Mouse (Mus musculus) hindbrain, embryonic 11.5 days (tissue): Measurements from ENCODE around the gene Gm20388. TPM values are rescaled to one million over a fixed set of nuclear protein-coding genes. Genes with fewer than 3 reads are reported as not detected.

Experiments used
- ATAC-seq: fragments of 200-750 bp; cut with Nextera tagmentation; 2 replicates; pipeline ENCODE4 v1.8.0; 2017; ENCODE audit warnings: mild to moderate bottlenecking, moderate TSS enrichment, moderate library complexity; ENCODE audit not compliant: low FRiP score
- DNase-seq: peaks from one replicate; pipeline ENCODE4 v3.0.0-alpha.2; 2015; ENCODE audit warnings: low spot score
- H3K27ac ChIP-seq: fragments of 300-500 bp; sonication (generic); 2 replicates; pipeline ENCODE4 v1.5.1; 2014; ENCODE audit warnings: mild to moderate bottlenecking, low read depth, low read length
- H3K27me3 ChIP-seq: fragments of 300-500 bp; sonication (generic); 2 replicates; pipeline ENCODE4 v1.6.1; 2014; ENCODE audit warnings: mild to moderate bottlenecking, low read length, moderate library complexity, mixed read lengths; ENCODE audit not compliant: control insufficient read depth, insufficient read depth
- H3K36me3 ChIP-seq: fragments of 300-500 bp; sonication (generic); 2 replicates; pipeline ENCODE4 v1.6.1; 2014; ENCODE audit warnings: mild to moderate bottlenecking, low read length, moderate library complexity, mixed read lengths; ENCODE audit not compliant: control insufficient read depth, insufficient read depth
- H3K4me1 ChIP-seq: fragments of 300-500 bp; sonication (generic); replicated peaks from 2 replicates; pipeline ENCODE4 v1.6.1; 2014; ENCODE audit warnings: low read length, mixed read lengths; ENCODE audit not compliant: control insufficient read depth, insufficient read depth
- H3K4me2 ChIP-seq: fragments of 300-500 bp; sonication (generic); replicated peaks from 2 replicates; pipeline ENCODE4 v1.6.1; 2014; ENCODE audit warnings: mild to moderate bottlenecking, low read depth, low read length
- H3K4me3 ChIP-seq: fragments of 300-500 bp; sonication (generic); 2 replicates; pipeline ENCODE4 v1.5.1; 2014; ENCODE audit warnings: low read depth, low read length
- H3K9ac ChIP-seq: fragments of 300-500 bp; sonication (generic); 2 replicates; pipeline ENCODE4 v1.6.1; 2014; ENCODE audit warnings: low read depth, low read length
- H3K9me3 ChIP-seq: fragments of 300-500 bp; sonication (generic); 2 replicates; pipeline ENCODE4 v1.6.1; 2016; ENCODE audit warnings: low read length; ENCODE audit not compliant: control insufficient read depth
- WGBS: fragments of 180-500 bp; shearing (Covaris S2); extraction: QIAGEN DNeasy Blood & Tissue Kit; methylation state at CpG from one replicate; pipeline ENCODE4 v1.1.7; 2014; 5-methylcytosine and 5-hydroxymethylcytosine counted together
- polyA plus RNA-seq: library from polyadenylated mRNA; unstranded; fragments of >200 nt; fragmentation: Nextera tagmentation; extraction: Ambion mirVana; gene quantifications from 2 replicates; pipeline ENCODE4 v1.2.1, GENCODE M21; 2014

The Gm20388 gene
- polyA plus RNA-seq, 1 experiment from 2014 or later: 11.8 TPM

- Histone ChIP-seq H3K4me1 (peaks cover 55% of the 10 kb centered on the region), H3K9ac (peak overlapping the region; percentile 50), H3K4me2 (peak overlapping the region; percentile 40), H3K27ac (peak overlapping the region; percentile 96), H3K9me3 (no peaks in the 10 kb centered on the region), H3K27me3 (no peaks in the 10 kb centered on the region), H3K36me3 (no peaks in the 10 kb centered on the region), H3K4me3 (no peak overlapping the region)
- WGBS: 8% methylated on average over 25 of the region's 25 CpGs
- peak; percentile 58 for ATAC-seq
- peak; percentile 74 for DNase-seq
These were observed 638.8 kb downstream of the Gm20388 start for GRCm38 (mm10) chr8:120549321-120549921.

- H3K9ac ChIP-seq: peak overlapping the region; percentile 50
- no peaks in the 10 kb centered on the region for H3K27me3 ChIP-seq
- H3K9me3 ChIP-seq: no peaks in the 10 kb centered on the region
- peak overlapping the region; percentile 96 for H3K27ac ChIP-seq
- DNase-seq (peak; percentile 61), ATAC-seq (peak; percentile 75)
- no peaks in the 10 kb centered on the region for H3K36me3 ChIP-seq
- 17% methylated on average over 11 of the region's 11 CpGs for WGBS
- H3K4me3 ChIP-seq: no peak overlapping the region
- H3K4me2 ChIP-seq: peak overlapping the region; percentile 40
- peaks cover 55% of the 10 kb centered on the region for H3K4me1 ChIP-seq
These were observed 639.3 kb downstream of the Gm20388 start for GRCm38 (mm10) chr8:120549922-120550321.

- WGBS: 19% methylated on average over 12 of the region's 12 CpGs
- DNase-seq (no peak), ATAC-seq (0 out of 2 replicates have a peak, but pooled peaks have one; percentile 16)
These were observed 639.8 kb downstream of the Gm20388 start for GRCm38 (mm10) chr8:120550430-120550829.

GRCm38 (mm10) chr8:120550937-120551676 lies 640.5 kb downstream of the Gm20388 start:
- Histone ChIP-seq H3K9me3 (no peaks in the 10 kb centered on the region), H3K9ac (0 out of 2 replicates have a peak overlapping the region, but pooled peaks have one; percentile 8), H3K27ac (peak overlapping the region; percentile 96), H3K36me3 (no peaks in the 10 kb centered on the region), H3K4me1 (peaks cover 60% of the 10 kb centered on the region), H3K4me3 (no peak overlapping the region), H3K27me3 (no peaks in the 10 kb centered on the region), H3K4me2 (0 out of 2 replicates have a peak overlapping the region, but pooled peaks have one; percentile 40)
- ATAC-seq: no peak
- DNase-seq: no peak
- 79% methylated on average over 11 of the region's 11 CpGs for WGBS

More at GRCm38 (mm10) chr8:120550430-120550829, 639.8 kb downstream of the Gm20388 start:
- no peak overlapping the region for H3K4me3 ChIP-seq
- no peaks in the 10 kb centered on the region for H3K36me3 ChIP-seq
- 0 out of 2 replicates have a peak overlapping the region, but pooled peaks have one; percentile 40 for H3K4me2 ChIP-seq
- no peaks in the 10 kb centered on the region for H3K9me3 ChIP-seq
- peaks cover 59% of the 10 kb centered on the region for H3K4me1 ChIP-seq
- H3K27ac ChIP-seq: peak overlapping the region; percentile 96
- H3K9ac ChIP-seq: no peak overlapping the region; the same call in 1 of the 2 replicates
- no peaks in the 10 kb centered on the region for H3K27me3 ChIP-seq

- ATAC-seq (no peak), DNase-seq (no peak)
- Histone ChIP-seq H3K36me3 (no peaks in the 10 kb centered on the region), H3K4me2 (no peak overlapping the region), H3K27ac (peak overlapping the region; percentile 96; the same call in 1 of the 2 replicates), H3K9ac (no peak overlapping the region), H3K4me3 (no peak overlapping the region), H3K27me3 (no peaks in the 10 kb centered on the region), H3K9me3 (no peaks in the 10 kb centered on the region), H3K4me1 (peaks cover 65% of the 10 kb centered on the region)
- 83% methylated on average over 3 of the region's 3 CpGs for WGBS
These were observed 641.0 kb downstream of the Gm20388 start for GRCm38 (mm10) chr8:120551677-120551980.

- 81% methylated on average over 11 of the region's 11 CpGs for WGBS
- H3K27me3 ChIP-seq: no peaks in the 10 kb centered on the region
- H3K4me2 ChIP-seq: no peak overlapping the region
- peaks cover 66% of the 10 kb centered on the region for H3K4me1 ChIP-seq
- H3K9me3 ChIP-seq: no peaks in the 10 kb centered on the region
- DNase-seq (no peak), ATAC-seq (no peak)
- no peak overlapping the region for H3K27ac ChIP-seq
- H3K4me3 ChIP-seq: no peak overlapping the region
- no peaks in the 10 kb centered on the region for H3K36me3 ChIP-seq
- H3K9ac ChIP-seq: no peak overlapping the region
These were observed 641.9 kb downstream of the Gm20388 start for GRCm38 (mm10) chr8:120552509-120552908.

- H3K9ac ChIP-seq: no peak overlapping the region
- no peak for DNase-seq
These were observed 642.9 kb downstream of the Gm20388 start for GRCm38 (mm10) chr8:120553441-120554123.

GRCm38 (mm10) chr8:120554466-120555039 lies 643.9 kb downstream of the Gm20388 start:
- 91% methylated on average over 18 of the region's 18 CpGs for WGBS
- Histone ChIP-seq H3K9me3 (no peaks in the 10 kb centered on the region), H3K36me3 (no peaks in the 10 kb centered on the region), H3K4me1 (peaks cover 65% of the 10 kb centered on the region), H3K9ac (no peak overlapping the region), H3K4me3 (no peak overlapping the region), H3K27me3 (no peaks in the 10 kb centered on the region), H3K4me2 (no peak overlapping the region), H3K27ac (no peak overlapping the region)
- DNase-seq: no peak
- no peak for ATAC-seq

More at GRCm38 (mm10) chr8:120553441-120554123, 642.9 kb downstream of the Gm20388 start:
- no peak overlapping the region for H3K27ac ChIP-seq
- WGBS: 90% methylated on average over 23 of the region's 24 CpGs
- H3K36me3 ChIP-seq: no peaks in the 10 kb centered on the region
- no peaks in the 10 kb centered on the region for H3K9me3 ChIP-seq
- no peak for ATAC-seq
- no peak overlapping the region for H3K4me2 ChIP-seq
- no peak overlapping the region for H3K4me3 ChIP-seq
- peaks cover 63% of the 10 kb centered on the region for H3K4me1 ChIP-seq
- no peaks in the 10 kb centered on the region for H3K27me3 ChIP-seq
